Mouse (Mus musculus) neural tube, embryonic 11.5 days (tissue): ENCODE data around the gene Dock2. TPM values are rescaled to one million over a fixed set of nuclear protein-coding genes. Genes with fewer than 3 reads are reported as not detected.

Experiments used
- ATAC-seq: fragments of 200-750 bp; cut with Nextera tagmentation; 2 replicates; pipeline ENCODE4 v1.8.0; 2017; ENCODE audit warnings: moderate number of reproducible peaks, mild to moderate bottlenecking, moderate TSS enrichment, moderate library complexity; ENCODE audit not compliant: insufficient read depth, low FRiP score, low TSS enrichment
- DNase-seq: peaks from one replicate; pipeline ENCODE4 v3.0.0-alpha.2; 2015; ENCODE audit warnings: low spot score
- H3K27ac ChIP-seq: fragments of 300-500 bp; sonication (generic); 2 replicates; pipeline ENCODE4 v1.5.1; 2014; ENCODE audit warnings: low read depth, mild to moderate bottlenecking, low read length
- H3K27me3 ChIP-seq: fragments of 300-500 bp; sonication (generic); 2 replicates; pipeline ENCODE4 v1.6.1; 2014; ENCODE audit warnings: mild to moderate bottlenecking, low read length, mixed read lengths; ENCODE audit not compliant: control insufficient read depth, insufficient read depth
- H3K36me3 ChIP-seq: fragments of 300-500 bp; sonication (generic); 2 replicates; pipeline ENCODE4 v1.6.1; 2014; ENCODE audit warnings: mild to moderate bottlenecking, low read length, moderate library complexity, mixed read lengths; ENCODE audit not compliant: control insufficient read depth, insufficient read depth
- H3K4me1 ChIP-seq: fragments of 300-500 bp; sonication (generic); 2 replicates; pipeline ENCODE4 v1.6.1; 2014; ENCODE audit warnings: low read length, mixed read lengths; ENCODE audit not compliant: control insufficient read depth, insufficient read depth
- H3K4me2 ChIP-seq: fragments of 300-500 bp; sonication (generic); 2 replicates; pipeline ENCODE4 v1.6.1; 2014; ENCODE audit warnings: low read depth, mild to moderate bottlenecking, moderate library complexity
- H3K4me3 ChIP-seq: fragments of 300-500 bp; sonication (generic); 2 replicates; pipeline ENCODE4 v1.5.1; 2014; ENCODE audit warnings: low read depth, low read length
- H3K9ac ChIP-seq: fragments of 300-500 bp; sonication (generic); 2 replicates; pipeline ENCODE4 v1.6.1; 2014; ENCODE audit warnings: mild to moderate bottlenecking, low read length
- H3K9me3 ChIP-seq: fragments of 300-500 bp; sonication (generic); 2 replicates; pipeline ENCODE4 v1.6.1; 2016; ENCODE audit warnings: low read length; ENCODE audit not compliant: control insufficient read depth
- WGBS: fragments of 180-500 bp; shearing (Covaris S2); extraction: QIAGEN DNeasy Blood & Tissue Kit; methylation state at CpG from one replicate; pipeline ENCODE4 v1.1.7; 2014; 5-methylcytosine and 5-hydroxymethylcytosine counted together
- polyA plus RNA-seq: library from polyadenylated mRNA; unstranded; fragments of >200 nt; fragmentation: Nextera tagmentation; extraction: Ambion mirVana; gene quantifications from 2 replicates; pipeline ENCODE4 v1.2.1, GENCODE M21; 2014

Dock2 gene
- polyA plus RNA-seq, 1 experiment from 2014 or later: 0.82 TPM

DNA sequence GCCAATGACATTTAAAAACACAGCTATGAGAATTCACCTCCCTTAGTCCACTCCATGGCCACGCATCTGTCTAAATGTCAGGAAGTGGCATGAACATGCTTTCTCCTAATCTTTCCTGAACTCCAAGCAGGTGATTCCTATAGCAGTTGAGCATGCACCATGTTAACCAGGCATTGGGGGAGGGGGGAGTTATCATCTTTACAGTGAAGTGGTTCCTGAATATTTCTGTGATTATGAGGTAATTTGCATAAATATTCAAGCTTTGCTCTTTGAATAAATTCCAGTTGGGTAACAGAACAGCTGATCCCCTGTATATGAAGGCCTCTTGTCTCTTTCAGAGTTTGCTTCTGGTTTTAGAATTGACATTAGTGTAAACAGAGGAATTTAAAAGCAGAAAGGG is 284.0 kb downstream of the Dock2 start:
- Histone ChIP-seq H3K4me3 (no peak overlapping the region), H3K36me3 (no peaks in the 10 kb centered on the region), H3K4me2 (no peak overlapping the region), H3K9me3 (no peaks in the 10 kb centered on the region), H3K27me3 (no peaks in the 10 kb centered on the region), H3K9ac (no peak overlapping the region), H3K27ac (no peak overlapping the region), H3K4me1 (no peaks in the 10 kb centered on the region)
- DNase-seq: no peak
- WGBS: 83% methylated on average over 1 of the region's 1 CpGs
- no peak for ATAC-seq

DNA sequence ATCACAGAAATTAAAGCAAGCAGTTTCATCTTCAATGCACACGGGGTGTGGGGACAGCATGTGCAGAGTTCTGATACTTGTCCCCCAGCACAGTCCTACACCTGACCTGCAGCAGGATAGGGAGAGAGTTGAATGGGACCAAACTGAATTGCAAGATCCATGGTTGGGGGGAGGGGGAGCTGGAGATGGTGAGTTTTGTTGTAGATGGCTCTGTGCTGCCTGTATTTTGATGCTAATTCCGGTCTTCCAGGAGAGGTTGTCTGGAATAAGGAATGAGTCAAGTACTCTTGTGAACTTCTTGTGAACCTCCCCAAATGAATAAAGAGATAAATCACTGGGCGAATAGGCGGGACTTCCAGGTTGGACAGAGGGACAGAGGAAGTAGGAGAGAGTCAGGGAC is 289.0 kb downstream of the Dock2 start:
- H3K9ac ChIP-seq: no peak overlapping the region
- H3K4me1 ChIP-seq: no peaks in the 10 kb centered on the region

DNA sequence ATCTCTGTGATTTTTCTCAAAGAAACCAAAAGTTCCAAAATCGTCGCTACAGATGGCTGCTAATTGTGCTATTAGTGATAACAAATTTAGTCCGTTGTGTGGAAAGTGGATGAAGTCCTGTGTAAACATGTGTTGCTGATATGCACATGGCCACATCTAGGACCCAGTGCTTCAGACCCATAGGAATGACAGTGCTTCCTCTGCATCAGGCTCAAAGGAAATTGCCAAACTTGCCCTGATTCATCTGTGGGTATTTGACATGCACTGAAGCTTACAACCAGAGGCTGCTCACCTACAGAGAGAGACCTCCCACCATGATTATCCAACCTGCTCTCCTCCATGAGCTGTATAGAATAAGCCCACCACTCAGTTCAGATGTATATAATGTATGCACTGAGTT is 290.7 kb downstream of the Dock2 start:
- no peak overlapping the region for H3K4me2 ChIP-seq
- no peaks in the 10 kb centered on the region for H3K27me3 ChIP-seq
- H3K4me3 ChIP-seq: no peak overlapping the region
- H3K9ac ChIP-seq: no peak overlapping the region
- H3K36me3 ChIP-seq: no peaks in the 10 kb centered on the region
- DNase-seq (no peak), ATAC-seq (no peak)
- no peak overlapping the region for H3K27ac ChIP-seq
- no peaks in the 10 kb centered on the region for H3K9me3 ChIP-seq
- WGBS: 94% methylated on average over 3 of the region's 3 CpGs
- no peaks in the 10 kb centered on the region for H3K4me1 ChIP-seq

More for the DNA sequence above, 289.0 kb downstream of the Dock2 start:
- Histone ChIP-seq H3K36me3 (no peaks in the 10 kb centered on the region), H3K27me3 (no peaks in the 10 kb centered on the region), H3K27ac (no peak overlapping the region), H3K4me2 (no peak overlapping the region), H3K4me3 (no peak overlapping the region), H3K9me3 (no peaks in the 10 kb centered on the region)
- 56% methylated on average over 4 of the region's 4 CpGs for WGBS
- peak; percentile 52 for DNase-seq
- ATAC-seq: peak; percentile 85

DNA sequence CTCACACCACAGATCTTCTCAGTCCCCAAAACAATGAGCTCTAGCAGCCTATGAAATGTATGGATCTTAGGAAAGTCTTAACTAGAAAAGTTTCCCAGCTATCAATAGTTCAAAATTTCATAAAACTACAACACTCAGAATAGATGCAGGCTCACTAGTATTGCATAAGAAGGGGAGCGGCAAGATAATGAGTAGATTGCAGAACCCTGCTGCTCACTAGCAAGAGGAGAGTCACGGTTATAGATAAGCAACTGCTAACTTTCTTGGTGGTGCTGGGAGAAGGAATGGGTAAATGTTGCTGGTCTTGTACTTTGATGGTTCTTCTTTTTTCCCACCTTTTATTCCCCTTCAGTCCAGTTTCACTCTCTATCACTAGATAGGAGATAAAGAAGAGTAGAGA is 291.5 kb downstream of the Dock2 start:
- Histone ChIP-seq H3K4me1 (no peaks in the 10 kb centered on the region), H3K36me3 (no peaks in the 10 kb centered on the region), H3K27me3 (no peaks in the 10 kb centered on the region), H3K9me3 (no peaks in the 10 kb centered on the region), H3K4me3 (no peak overlapping the region), H3K9ac (no peak overlapping the region), H3K4me2 (no peak overlapping the region), H3K27ac (no peak overlapping the region)
- DNase-seq (no peak), ATAC-seq (no peak)
- WGBS: 84% methylated on average over 2 of the region's 2 CpGs

DNA sequence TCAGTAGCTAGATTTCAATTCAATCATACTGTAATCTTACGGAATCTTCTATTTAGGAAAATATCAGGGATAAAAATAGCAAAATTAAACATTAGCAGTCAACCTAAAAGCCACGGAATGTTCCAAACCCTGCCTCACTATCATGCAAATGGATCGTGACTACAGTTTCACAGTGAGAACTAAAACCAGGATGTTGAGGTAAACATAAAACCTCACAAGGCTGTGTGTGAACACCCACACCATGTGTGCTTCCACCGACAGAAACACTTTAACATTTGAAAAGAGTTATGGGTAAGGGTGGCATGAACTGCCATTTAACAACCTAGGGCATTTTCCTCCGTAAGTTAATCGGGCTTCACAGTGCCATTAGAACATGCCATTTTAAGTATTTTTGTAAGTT is 294.1 kb downstream of the Dock2 start:
- no peak for ATAC-seq
- Histone ChIP-seq H3K27ac (no peak overlapping the region), H3K9me3 (no peaks in the 10 kb centered on the region), H3K9ac (no peak overlapping the region), H3K4me2 (no peak overlapping the region), H3K4me3 (no peak overlapping the region), H3K27me3 (no peaks in the 10 kb centered on the region), H3K4me1 (no peaks in the 10 kb centered on the region), H3K36me3 (no peaks in the 10 kb centered on the region)
- WGBS: 85% methylated on average over 6 of the region's 6 CpGs
- no peak for DNase-seq

DNA sequence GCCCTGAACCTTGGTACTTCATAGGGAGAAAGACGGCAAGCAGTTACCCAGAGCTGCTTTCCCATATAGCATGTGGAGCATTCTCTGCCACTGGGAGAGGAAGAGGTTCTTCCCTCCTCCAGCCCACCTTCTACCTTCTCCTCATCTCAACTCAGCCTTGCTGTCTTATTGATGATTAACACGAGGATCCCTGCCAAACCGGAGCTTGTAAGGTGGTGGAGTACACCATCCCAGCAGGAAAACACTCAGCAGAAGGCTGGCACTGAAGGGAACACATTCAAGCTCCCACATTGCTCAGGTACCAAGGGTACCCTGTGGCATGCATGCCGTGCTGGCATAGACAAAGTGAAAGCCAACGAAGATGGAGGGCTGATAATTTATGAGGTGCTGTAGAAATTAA is 304.4 kb downstream of the Dock2 start:
- Histone ChIP-seq H3K27ac (no peak overlapping the region), H3K9me3 (no peaks in the 10 kb centered on the region), H3K9ac (no peak overlapping the region), H3K4me2 (no peak overlapping the region), H3K27me3 (no peaks in the 10 kb centered on the region), H3K36me3 (no peaks in the 10 kb centered on the region), H3K4me3 (no peak overlapping the region), H3K4me1 (no peaks in the 10 kb centered on the region)
- ATAC-seq (no peak), DNase-seq (no peak)
- 79% methylated on average over 5 of the region's 5 CpGs for WGBS

DNA sequence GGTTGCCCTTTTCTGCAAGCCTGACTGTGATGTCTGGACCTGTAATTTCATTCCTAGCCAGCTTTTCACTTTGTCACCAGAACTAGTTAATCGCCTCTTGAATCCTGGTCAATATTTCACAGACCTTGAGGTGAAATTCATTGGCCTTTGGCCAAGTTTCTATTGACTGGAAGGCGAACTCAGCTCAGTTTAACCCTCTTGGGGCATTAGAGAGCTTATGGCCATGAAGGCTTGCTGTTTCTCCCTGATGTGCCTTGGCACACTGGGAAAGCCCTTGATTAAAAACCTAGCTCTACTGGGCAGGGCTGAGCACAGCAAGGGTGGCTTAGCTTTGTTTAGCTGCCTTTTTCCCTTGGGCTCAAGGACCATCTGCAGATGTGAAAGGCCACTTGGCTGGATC is 313.9 kb downstream of the Dock2 start:
- H3K4me3 ChIP-seq: no peak overlapping the region
- H3K4me1 ChIP-seq: no peaks in the 10 kb centered on the region
- no peak overlapping the region for H3K27ac ChIP-seq
- no peaks in the 10 kb centered on the region for H3K27me3 ChIP-seq
- 82% methylated on average over 2 of the region's 2 CpGs for WGBS
- no peaks in the 10 kb centered on the region for H3K9me3 ChIP-seq
- ATAC-seq: no peak
- no peak overlapping the region for H3K9ac ChIP-seq
- H3K36me3 ChIP-seq: no peaks in the 10 kb centered on the region
- no peak overlapping the region for H3K4me2 ChIP-seq
- DNase-seq: no peak

DNA sequence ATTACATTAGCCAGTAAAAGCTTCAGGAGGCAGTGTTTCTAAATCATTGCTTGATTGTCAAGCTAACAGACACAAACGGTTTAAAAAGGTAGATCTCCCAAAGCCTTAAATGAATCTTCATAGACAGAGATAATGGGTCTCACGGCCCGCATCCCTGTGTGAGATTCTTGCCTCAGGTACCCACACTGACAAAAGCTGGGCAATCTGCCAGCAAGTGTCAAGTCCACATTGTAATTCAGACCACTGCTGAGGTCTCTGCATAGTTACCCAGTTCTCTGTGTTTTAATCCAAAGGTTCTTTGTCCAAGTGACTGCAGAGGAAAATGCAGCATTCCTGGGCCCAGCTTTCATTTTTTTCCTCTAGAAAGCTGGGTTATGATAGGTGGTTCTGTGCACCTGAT is 315.1 kb downstream of the Dock2 start:
- WGBS: 73% methylated on average over 3 of the region's 3 CpGs
- Histone ChIP-seq H3K9me3 (no peaks in the 10 kb centered on the region), H3K4me1 (no peaks in the 10 kb centered on the region), H3K4me3 (no peak overlapping the region), H3K27me3 (no peaks in the 10 kb centered on the region), H3K36me3 (no peaks in the 10 kb centered on the region), H3K4me2 (no peak overlapping the region), H3K9ac (no peak overlapping the region), H3K27ac (no peak overlapping the region)
- ATAC-seq (no peak), DNase-seq (no peak)

DNA sequence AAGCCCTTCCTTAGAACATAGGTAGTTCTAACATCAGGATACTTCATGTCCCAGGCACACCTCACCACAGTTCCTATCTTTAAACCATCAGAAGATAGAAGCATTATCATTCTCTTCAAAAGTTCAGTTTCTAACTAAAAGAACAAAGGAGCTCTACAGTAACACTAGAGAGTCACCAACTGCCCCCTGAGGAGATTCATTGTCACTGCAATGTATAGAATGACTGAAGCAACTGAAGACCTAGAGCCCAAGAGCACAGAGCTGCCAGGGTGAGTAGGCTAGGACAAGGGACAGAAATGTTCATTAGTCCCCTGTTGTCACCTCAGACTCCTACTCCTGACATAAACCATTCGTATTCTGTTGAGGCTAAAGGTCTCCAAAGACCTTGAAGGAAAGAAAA is 316.6 kb downstream of the Dock2 start:
- no peak overlapping the region for H3K27ac ChIP-seq
- DNase-seq (no peak), ATAC-seq (no peak)
- no peaks in the 10 kb centered on the region for H3K36me3 ChIP-seq
- H3K4me2 ChIP-seq: no peak overlapping the region
- H3K27me3 ChIP-seq: no peaks in the 10 kb centered on the region
- WGBS: 68% methylated on average over 1 of the region's 1 CpGs
- no peaks in the 10 kb centered on the region for H3K4me1 ChIP-seq
- no peak overlapping the region for H3K9ac ChIP-seq
- no peaks in the 10 kb centered on the region for H3K9me3 ChIP-seq
- H3K4me3 ChIP-seq: no peak overlapping the region
